Mouse (Mus musculus) myocyte (in vitro differentiated cells): ENCODE results near the gene Iqcf6. TPM values are rescaled to one million over a fixed set of nuclear protein-coding genes. Genes with fewer than 3 reads are reported as not detected.

Experiments used
- H3K27me3 ChIP-seq: one replicate; pipeline ENCODE4 v1.6.1; 2011; ENCODE audit not compliant: control insufficient read depth, insufficient read depth, insufficient read length
- H3K36me3 ChIP-seq: one replicate; pipeline ENCODE4 v1.6.1; 2011; ENCODE audit not compliant: control insufficient read depth, insufficient read depth
- H3K4me2 ChIP-seq: one replicate; pipeline ENCODE4 v1.6.1; 2011; ENCODE audit warnings: low read depth, control low read depth
- H3K4me3 ChIP-seq: one replicate; pipeline ENCODE4 v1.5.1; 2011; ENCODE audit warnings: mild to moderate bottlenecking, control low read depth, moderate library complexity
- H3K79me2 ChIP-seq: one replicate; pipeline ENCODE4 v1.6.1; 2011; ENCODE audit not compliant: control insufficient read depth, insufficient read depth
- H3ac ChIP-seq: one replicate; pipeline ENCODE4 v1.6.1; 2011; ENCODE audit not compliant: control insufficient read depth, insufficient read length
- CEBPB ChIP-seq: IDR thresholded peaks from 2 replicates; pipeline ENCODE4 v1.6.1; 2011; ENCODE audit warnings: mild to moderate bottlenecking, moderate library complexity; ENCODE audit not compliant: poor library complexity, insufficient read depth, severe bottlenecking
- E2F4 ChIP-seq: IDR thresholded peaks from one replicate; pipeline ENCODE4 v1.6.1; 2011; ENCODE audit warnings: mild to moderate bottlenecking, control low read depth, moderate library complexity; ENCODE audit not compliant: insufficient read depth
- MAX ChIP-seq: IDR thresholded peaks from one replicate; pipeline ENCODE4 v1.6.1; 2011; ENCODE audit warnings: low read depth, mild to moderate bottlenecking, control low read depth
- MYOD1 ChIP-seq, 3 experiments: IDR thresholded peaks; one replicate each; pipeline ENCODE4 v1.6.1; 2011; ENCODE audit warnings: control low read depth in 2 of 3, low read depth in 2 of 3, mild to moderate bottlenecking in 2 of 3, moderate library complexity in 1 of 3; ENCODE audit not compliant: insufficient read length in 2 of 3, control insufficient read depth in 1 of 3
- MYOG ChIP-seq, 3 experiments: IDR thresholded peaks; one replicate each; pipeline ENCODE4 v1.6.1; 2011; ENCODE audit warnings: control low read depth in 2 of 3, low read depth in 2 of 3, mild to moderate bottlenecking in 2 of 3; ENCODE audit not compliant: insufficient read length in 2 of 3, control insufficient read depth in 1 of 3, insufficient read depth in 1 of 3
- POLR2A ChIP-seq: IDR thresholded peaks from one replicate; pipeline ENCODE4 v1.6.1; 2011; ENCODE audit warnings: low read depth, mild to moderate bottlenecking, control low read depth, moderate library complexity; ENCODE audit not compliant: insufficient read length
- POLR2AphosphoS2 ChIP-seq: IDR thresholded peaks from one replicate; pipeline ENCODE4 v1.6.1; 2011; ENCODE audit warnings: low read depth, control low read depth; ENCODE audit not compliant: insufficient read length
- REST ChIP-seq: IDR thresholded peaks from one replicate; pipeline ENCODE4 v1.6.1; 2011; ENCODE audit warnings: mild to moderate bottlenecking, control low read depth, moderate library complexity; ENCODE audit not compliant: insufficient read depth, insufficient read length
- SRF ChIP-seq: IDR thresholded peaks from one replicate; pipeline ENCODE4 v1.6.1; 2011; ENCODE audit warnings: low read depth; ENCODE audit not compliant: control insufficient read depth, insufficient read length
- TCF12 ChIP-seq: IDR thresholded peaks from one replicate; pipeline ENCODE4 v1.6.1; 2011; ENCODE audit warnings: mild to moderate bottlenecking, control low read depth; ENCODE audit not compliant: poor library complexity, insufficient read depth, severe bottlenecking
- TCF3 ChIP-seq: IDR thresholded peaks from one replicate; pipeline ENCODE4 v1.6.1; 2011; ENCODE audit warnings: low read depth, control low read depth; ENCODE audit not compliant: insufficient read length
- USF1 ChIP-seq: IDR thresholded peaks from one replicate; pipeline ENCODE4 v1.6.1; 2011; ENCODE audit warnings: low read depth, mild to moderate bottlenecking, control low read depth, moderate library complexity
- polyA plus RNA-seq: library from polyadenylated mRNA; unstranded; fragments of >200 nt; fragmentation: generic; extraction: Trizol; gene quantifications from one replicate; pipeline ENCODE4 v1.2.1, GENCODE M21; 2012; ENCODE audit warnings: missing spikeins

Iqcf6 gene
- polyA plus RNA-seq, 1 experiment = not detected

- TF ChIP-seq REST (no peak), SRF (no peak), CEBPB (no peak), USF1 (no peak), TCF3 (no peak), MYOD1 (IDR thresholded peaks at IDR 0.05; ENCODE audit: control insufficient read depth in 1 of 3, insufficient read length in 2 of 3, low read depth in 2 of 3) (no peak)
Observed at GRCm38 (mm10) chr9:106595836-106596235, 30.5 kb upstream of the Iqcf6 start.

GRCm38 (mm10) chr9:106598466-106598865 lies 27.9 kb upstream of the Iqcf6 start:
- H3ac ChIP-seq = no peak overlapping the region
- peaks cover 7% of the 10 kb centered on the region for H3K27me3 ChIP-seq
- H3K36me3 ChIP-seq = no peaks in the 10 kb centered on the region
- H3K4me2 ChIP-seq = no peak overlapping the region
- no peak overlapping the region for H3K4me3 ChIP-seq
- H3K79me2 ChIP-seq = no peaks in the 10 kb centered on the region
- TF ChIP-seq E2F4 = no peak
- TF ChIP-seq REST = no peak
- no peak for TF ChIP-seq MYOD1 (IDR thresholded peaks at IDR 0.05; ENCODE audit: control insufficient read depth in 1 of 3, insufficient read length in 2 of 3, low read depth in 2 of 3)
- no peak for TF ChIP-seq TCF3
- TF ChIP-seq USF1 = no peak
- no peak for TF ChIP-seq POLR2A
- no peak for TF ChIP-seq MAX
- TF ChIP-seq SRF = no peak
- no peak for TF ChIP-seq POLR2AphosphoS2
- no peak for TF ChIP-seq TCF12
- no peak for TF ChIP-seq CEBPB
- no peak for TF ChIP-seq MYOG (IDR thresholded peaks at IDR 0.05; ENCODE audit: control insufficient read depth in 1 of 3, insufficient read depth in 1 of 3, insufficient read length in 2 of 3, low read depth in 2 of 3)

More at GRCm38 (mm10) chr9:106595836-106596235, 30.5 kb upstream of the Iqcf6 start:
- no peak overlapping the region for H3K4me2 ChIP-seq
- H3ac ChIP-seq = no peak overlapping the region
- H3K36me3 ChIP-seq = no peaks in the 10 kb centered on the region
- peaks cover 7% of the 10 kb centered on the region for H3K27me3 ChIP-seq
- no peaks in the 10 kb centered on the region for H3K79me2 ChIP-seq
- H3K4me3 ChIP-seq = no peak overlapping the region

- Histone ChIP-seq H3K36me3 (no peaks in the 10 kb centered on the region), H3K4me2 (no peak overlapping the region)
Observed at GRCm38 (mm10) chr9:106600546-106600945, 25.8 kb upstream of the Iqcf6 start.

GRCm38 (mm10) chr9:106610727-106611126 lies 15.7 kb upstream of the Iqcf6 start:
- Histone ChIP-seq H3K4me3 (no peak overlapping the region), H3K27me3 (peaks cover 49% of the 10 kb centered on the region), H3ac (no peak overlapping the region), H3K79me2 (no peaks in the 10 kb centered on the region), H3K36me3 (no peaks in the 10 kb centered on the region), H3K4me2 (no peak overlapping the region)
- no peak for TF ChIP-seq MYOG (IDR thresholded peaks at IDR 0.05; ENCODE audit: control insufficient read depth in 1 of 3, insufficient read depth in 1 of 3, insufficient read length in 2 of 3, low read depth in 2 of 3)
- no peak for TF ChIP-seq USF1
- no peak for TF ChIP-seq REST
- TF ChIP-seq TCF3 = no peak
- no peak for TF ChIP-seq MYOD1 (IDR thresholded peaks at IDR 0.05; ENCODE audit: control insufficient read depth in 1 of 3, insufficient read length in 2 of 3, low read depth in 2 of 3)
- TF ChIP-seq SRF = no peak
- no peak for TF ChIP-seq MAX
- TF ChIP-seq CEBPB = no peak
- TF ChIP-seq TCF12 = no peak
- TF ChIP-seq POLR2A = no peak
- TF ChIP-seq E2F4 = no peak
- no peak for TF ChIP-seq POLR2AphosphoS2

More at GRCm38 (mm10) chr9:106600546-106600945, 25.8 kb upstream of the Iqcf6 start:
- Histone ChIP-seq H3K79me2 (no peaks in the 10 kb centered on the region), H3ac (no peak overlapping the region), H3K4me3 (no peak overlapping the region), H3K27me3 (peaks cover 7% of the 10 kb centered on the region)
- TF ChIP-seq MYOD1 (IDR thresholded peaks at IDR 0.05; ENCODE audit: control insufficient read depth in 1 of 3, insufficient read length in 2 of 3, low read depth in 2 of 3) (no peak), MYOG (IDR thresholded peaks at IDR 0.05; ENCODE audit: control insufficient read depth in 1 of 3, insufficient read depth in 1 of 3, insufficient read length in 2 of 3, low read depth in 2 of 3) (no peak), CEBPB (no peak), TCF12 (no peak), SRF (no peak), POLR2A (no peak), POLR2AphosphoS2 (no peak), USF1 (no peak), E2F4 (no peak), REST (no peak), TCF3 (no peak), MAX (no peak)

- Histone ChIP-seq H3ac (no peak overlapping the region), H3K4me2 (no peak overlapping the region), H3K4me3 (no peak overlapping the region), H3K79me2 (no peaks in the 10 kb centered on the region), H3K27me3 (peaks cover 50% of the 10 kb centered on the region), H3K36me3 (no peaks in the 10 kb centered on the region)
- no peak for TF ChIP-seq TCF3
- no peak for TF ChIP-seq REST
- no peak for TF ChIP-seq POLR2A
- no peak for TF ChIP-seq MYOG (IDR thresholded peaks at IDR 0.05; ENCODE audit: control insufficient read depth in 1 of 3, insufficient read depth in 1 of 3, insufficient read length in 2 of 3, low read depth in 2 of 3)
- no peak for TF ChIP-seq CEBPB
- no peak for TF ChIP-seq POLR2AphosphoS2
- TF ChIP-seq MYOD1 (IDR thresholded peaks at IDR 0.05; ENCODE audit: control insufficient read depth in 1 of 3, insufficient read length in 2 of 3, low read depth in 2 of 3) = no peak
- no peak for TF ChIP-seq MAX
- TF ChIP-seq TCF12 = no peak
Observed at GRCm38 (mm10) chr9:106613951-106614350, 12.4 kb upstream of the Iqcf6 start.
